Mouse (Mus musculus) kidney, adult 11 months (tissue): ENCODE data around the gene Polq.
A peak's percentile ranks its signal among the peaks of the same experiment; 100 is the strongest.
"Not testable (repeated sequence)": the region's sequence is repeated elsewhere in the genome, so short reads cannot be mapped to it uniquely, and the experiment has no call there.

Source experiments
- DNase-seq: peaks from one replicate; pipeline ENCODE4 v3.0.0; 2022

The Polq gene

DNA sequence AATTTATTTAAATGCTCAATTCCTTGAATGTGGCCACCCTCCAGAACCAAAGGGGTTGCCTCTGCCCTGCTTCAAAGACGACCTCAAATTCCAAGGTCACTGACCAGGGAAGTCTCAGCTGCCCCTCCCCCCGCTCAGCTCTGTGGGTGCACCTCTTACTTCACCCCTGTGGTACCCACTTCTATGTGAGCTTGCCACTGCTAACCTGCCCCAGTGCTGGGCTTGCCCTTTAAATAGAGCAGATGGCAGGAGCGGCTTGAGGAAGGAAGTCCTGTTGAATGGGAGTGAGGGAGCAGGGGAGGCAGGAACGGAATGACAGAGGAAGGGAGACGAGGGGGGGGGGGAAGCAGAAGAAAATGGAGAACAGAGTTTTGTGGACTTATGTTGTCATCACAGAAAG is 97.2 kb downstream of the Polq start:
- DNase-seq: no peak

DNA sequence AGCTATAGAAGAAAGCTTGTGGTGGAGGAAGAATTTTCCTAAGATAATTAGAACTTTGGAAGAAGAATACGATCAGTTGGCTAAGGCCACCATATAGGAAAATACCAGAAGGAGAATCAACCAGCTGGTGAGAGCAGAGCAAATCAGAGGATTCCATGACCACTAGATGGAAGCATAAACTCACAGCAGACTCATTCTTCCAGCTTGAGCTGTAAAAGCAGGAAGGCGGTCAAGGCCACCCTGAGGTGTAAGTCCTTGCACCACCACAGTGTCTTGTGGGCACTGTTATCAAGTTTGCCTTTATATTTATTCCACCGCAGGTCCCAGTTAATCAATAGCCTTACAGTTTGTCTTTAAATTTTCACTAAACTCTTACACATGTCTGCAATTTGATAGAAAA is 97.7 kb downstream of the Polq start:
- DNase-seq: peak; percentile 6

DNA sequence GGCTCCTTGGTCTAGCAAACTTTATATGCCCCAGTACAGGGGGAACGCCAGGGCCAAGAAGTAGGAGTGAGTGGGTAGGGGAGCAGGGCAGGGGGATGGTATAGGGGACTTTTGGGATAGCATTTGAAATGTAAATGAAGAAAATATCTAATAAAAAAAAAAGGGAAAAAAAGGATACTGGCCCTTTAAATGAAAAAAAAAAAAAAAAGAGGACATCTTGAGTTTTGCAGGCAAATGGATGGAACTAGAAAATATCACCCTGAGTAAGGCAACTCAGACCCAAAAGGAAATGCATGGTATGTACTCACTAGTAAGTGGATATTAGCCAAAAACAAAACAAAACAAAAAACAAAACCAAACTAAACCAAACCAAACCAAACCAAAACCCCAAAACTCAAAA is 113.6 kb downstream of the Polq start:
- not testable (repeated sequence) for DNase-seq
